Mouse (Mus musculus) ES-Bruce4 (cell line): Measurements from ENCODE around the gene Zdhhc21.

ENCODE experiments used
- CTCF ChIP-seq: IDR thresholded peaks from one replicate; pipeline ENCODE4 v1.8.1; 2011; ENCODE audit warnings: low read depth, low read length
- EP300 ChIP-seq: IDR thresholded peaks from 2 replicates; pipeline ENCODE4 v1.6.1; 2011; ENCODE audit warnings: low read depth, low read length; ENCODE audit not compliant: insufficient read depth
- POLR2A ChIP-seq: IDR thresholded peaks from one replicate; pipeline ENCODE4 v1.8.1; 2011; ENCODE audit warnings: low read length; ENCODE audit not compliant: insufficient read depth

GRCm38 (mm10) chr4:82853809-82854208 is 5.9 kb downstream of the Zdhhc21 start:
- TF ChIP-seq CTCF (no peak), POLR2A (no peak), EP300 (no peak)
